Mouse (Mus musculus) heart, embryonic 10.5 days (tissue): ENCODE measurements around the gene Rpp25l. TPM values are rescaled to one million over a fixed set of nuclear protein-coding genes. Genes with fewer than 3 reads are reported as not detected.
"Not testable (repeated sequence)": the region's sequence is repeated elsewhere in the genome, so short reads cannot be mapped to it uniquely, and the experiment has no call there.

Experiments
- DNase-seq: peaks from one replicate; pipeline ENCODE4 v3.0.0-alpha.2; 2017; ENCODE audit warnings: low spot score
- H3K27ac ChIP-seq: fragments of 300-500 bp; sonication (generic); 2 replicates; pipeline ENCODE4 v1.5.1; 2016; ENCODE audit warnings: mild to moderate bottlenecking
- H3K27me3 ChIP-seq: fragments of 300-500 bp; sonication (generic); 2 replicates; pipeline ENCODE4 v1.6.1; 2016; ENCODE audit warnings: mild to moderate bottlenecking; ENCODE audit not compliant: poor library complexity, insufficient read depth, severe bottlenecking
- H3K36me3 ChIP-seq: fragments of 300-500 bp; sonication (generic); 2 replicates; pipeline ENCODE4 v1.6.1; 2016; ENCODE audit warnings: mild to moderate bottlenecking, moderate library complexity
- H3K4me1 ChIP-seq: fragments of 300-500 bp; sonication (generic); 2 replicates; pipeline ENCODE4 v1.6.1; 2016; ENCODE audit warnings: mild to moderate bottlenecking
- H3K4me3 ChIP-seq: fragments of 300-500 bp; sonication (generic); 2 replicates; pipeline ENCODE4 v1.5.1; 2016; ENCODE audit warnings: mild to moderate bottlenecking, moderate library complexity
- H3K9me3 ChIP-seq: fragments of 300-500 bp; sonication (generic); 2 replicates; pipeline ENCODE4 v1.6.1; 2016; ENCODE audit warnings: mild to moderate bottlenecking, moderate library complexity
- WGBS: fragments of 180-500 bp; shearing (Covaris S2); methylation state at CpG from one replicate; pipeline ENCODE4 v1.1.7; 2016; 5-methylcytosine and 5-hydroxymethylcytosine counted together
- polyA plus RNA-seq: library from polyadenylated mRNA; unstranded; fragments of >200 nt; fragmentation: Nextera tagmentation; extraction: Ambion mirVana; gene quantifications from 2 replicates; pipeline ENCODE4 v1.2.1, GENCODE M21; 2016

Rpp25l gene
- polyA plus RNA-seq, 1 experiment from 2014 or later = 71.3 TPM

- Histone ChIP-seq H3K4me3 (0 out of 2 replicates have a peak overlapping the region, but pooled peaks have one; percentile 24), H3K4me1 (peaks cover 33% of the 10 kb centered on the region), H3K27me3 (peaks cover 24% of the 10 kb centered on the region; the same call in 1 of the 2 replicates)
- DNase-seq, H3K9me3 ChIP-seq, H3K36me3 ChIP-seq, H3K27ac ChIP-seq: not testable (repeated sequence)
- WGBS = under 1% methylated on average over 26 of the region's 27 CpGs
These were observed 29.0 kb downstream of the Rpp25l start for GRCm38 (mm10) chr4:41684131-41684930.

DNA sequence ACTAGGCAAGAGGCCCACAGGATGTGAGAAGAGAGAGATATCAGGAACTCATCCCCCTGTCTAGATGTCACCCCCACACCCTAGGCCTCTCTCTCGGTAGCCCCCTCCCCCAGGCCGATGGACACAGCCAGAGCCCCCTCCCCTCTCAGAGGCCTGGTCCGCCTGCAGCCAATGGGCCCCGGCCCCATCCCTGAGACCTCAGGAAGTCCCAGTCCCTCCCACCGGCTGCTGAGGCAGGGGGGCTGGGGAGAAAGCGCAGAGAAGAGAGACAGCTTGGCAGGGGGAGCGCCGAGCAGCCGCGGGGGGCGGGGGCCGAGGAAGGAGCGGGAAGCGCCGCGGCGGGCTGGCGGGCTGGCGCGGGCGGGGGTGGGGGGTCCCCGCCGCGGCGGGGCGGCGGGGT is 30.0 kb downstream of the Rpp25l start:
- WGBS = 0% methylated on average over 7 of the region's 27 CpGs
- not testable (repeated sequence) for DNase-seq, H3K9me3 ChIP-seq, H3K36me3 ChIP-seq, H3K27ac ChIP-seq
- peak overlapping the region; percentile 38 for H3K4me3 ChIP-seq
- H3K4me1 ChIP-seq = peaks cover 43% of the 10 kb centered on the region
- H3K27me3 ChIP-seq = peaks cover 30% of the 10 kb centered on the region; the same call in 1 of the 2 replicates

- Histone ChIP-seq H3K4me1 (peaks cover 44% of the 10 kb centered on the region), H3K36me3 (no peaks in the 10 kb centered on the region), H3K4me3 (no peak overlapping the region), H3K27me3 (peaks cover 30% of the 10 kb centered on the region; the same call in 1 of the 2 replicates), H3K9me3 (no peaks in the 10 kb centered on the region), H3K27ac (peak overlapping the region; percentile 69; the same call in 1 of the 2 replicates)
- 9% methylated on average over 6 of the region's 6 CpGs for WGBS
- peak; percentile 74 for DNase-seq
These were observed 30.5 kb downstream of the Rpp25l start for GRCm38 (mm10) chr4:41682789-41683188.

DNA sequence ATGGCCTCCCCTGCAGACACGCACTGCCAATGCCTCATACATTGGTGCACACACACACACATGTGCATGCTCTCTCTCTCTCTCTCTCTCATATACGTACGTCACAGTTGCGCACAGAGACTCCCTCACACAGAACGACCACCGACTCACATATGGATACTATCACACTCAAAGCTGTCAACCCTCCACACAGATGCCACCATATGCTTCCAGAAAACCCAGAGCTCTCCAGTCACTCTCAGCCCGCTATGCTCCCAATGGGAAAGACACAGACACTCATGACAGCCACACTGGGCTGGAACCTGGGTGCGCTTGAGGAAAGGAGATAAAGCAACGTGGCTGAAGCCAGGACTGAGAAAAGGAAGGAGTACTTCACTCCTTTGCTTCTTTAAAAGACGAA is 31.4 kb downstream of the Rpp25l start:
- H3K27ac ChIP-seq = 0 out of 2 replicates have a peak overlapping the region, but pooled peaks have one; percentile 6
- no peak overlapping the region for H3K4me3 ChIP-seq
- DNase-seq = peak; percentile 75
- 64% methylated on average over 10 of the region's 10 CpGs for WGBS
- H3K36me3 ChIP-seq = no peaks in the 10 kb centered on the region
- H3K27me3 ChIP-seq = peaks cover 38% of the 10 kb centered on the region
- peaks cover 52% of the 10 kb centered on the region for H3K4me1 ChIP-seq
- no peaks in the 10 kb centered on the region for H3K9me3 ChIP-seq

- DNase-seq = no peak
- H3K36me3 ChIP-seq = no peaks in the 10 kb centered on the region
- H3K4me1 ChIP-seq = peaks cover 60% of the 10 kb centered on the region
- H3K4me3 ChIP-seq = no peak overlapping the region
- peaks cover 46% of the 10 kb centered on the region for H3K27me3 ChIP-seq
- H3K27ac ChIP-seq = no peak overlapping the region
- WGBS = 76% methylated on average over 4 of the region's 4 CpGs
- no peaks in the 10 kb centered on the region for H3K9me3 ChIP-seq
These were observed 32.2 kb downstream of the Rpp25l start for GRCm38 (mm10) chr4:41681176-41681575.

DNA sequence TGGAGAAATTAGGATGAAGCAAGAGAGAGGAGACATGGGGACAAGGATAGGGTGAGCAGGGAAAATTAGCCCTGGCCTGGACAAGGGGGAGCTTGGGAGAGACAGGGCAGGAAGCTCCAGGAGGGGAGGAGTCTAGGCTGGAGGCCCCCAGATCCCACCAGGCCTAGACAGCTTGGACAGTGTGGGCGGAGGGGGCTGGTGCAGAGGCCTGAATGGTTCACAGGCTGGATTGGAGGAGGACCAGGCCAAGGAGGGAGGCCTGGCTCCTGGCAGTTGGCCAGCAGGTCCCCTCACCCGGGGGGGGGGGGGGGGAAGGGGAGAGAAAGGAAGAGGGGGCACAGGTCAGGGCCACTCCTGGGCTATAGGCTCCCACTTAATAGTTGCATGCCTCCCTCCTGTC is 34.0 kb downstream of the Rpp25l start:
- Histone ChIP-seq H3K27me3 (peaks cover 59% of the 10 kb centered on the region), H3K27ac (peak overlapping the region; percentile 63), H3K36me3 (no peaks in the 10 kb centered on the region), H3K4me1 (peaks cover 62% of the 10 kb centered on the region), H3K9me3 (no peaks in the 10 kb centered on the region), H3K4me3 (no peak overlapping the region)
- DNase-seq = no peak
- 44% methylated on average over 1 of the region's 2 CpGs for WGBS

DNA sequence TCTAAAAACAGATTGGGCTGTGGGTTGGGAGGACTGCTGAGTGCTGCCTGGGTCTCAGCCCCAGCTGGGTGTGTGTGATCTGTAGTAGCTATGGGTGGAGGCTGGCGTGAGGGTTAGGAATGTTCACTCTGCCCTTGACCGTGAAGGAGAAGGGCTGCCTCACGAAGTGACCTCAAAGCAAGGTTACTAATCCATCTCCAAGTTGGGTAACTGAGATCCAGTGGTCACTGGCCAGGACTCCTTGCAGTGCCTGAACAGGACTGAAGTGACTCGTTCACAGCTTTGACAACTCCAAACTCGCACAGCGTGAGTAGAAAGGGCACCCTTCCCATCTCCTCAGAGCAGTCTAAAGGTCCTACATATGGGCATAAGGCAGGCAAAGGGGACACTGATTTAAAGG is 34.5 kb downstream of the Rpp25l start:
- no peak overlapping the region for H3K4me3 ChIP-seq
- no peaks in the 10 kb centered on the region for H3K9me3 ChIP-seq
- H3K27me3 ChIP-seq = peaks cover 64% of the 10 kb centered on the region
- peak overlapping the region; percentile 63 for H3K27ac ChIP-seq
- DNase-seq = peak; percentile 66
- H3K36me3 ChIP-seq = no peaks in the 10 kb centered on the region
- H3K4me1 ChIP-seq = peaks cover 60% of the 10 kb centered on the region
- WGBS = 51% methylated on average over 6 of the region's 6 CpGs

DNA sequence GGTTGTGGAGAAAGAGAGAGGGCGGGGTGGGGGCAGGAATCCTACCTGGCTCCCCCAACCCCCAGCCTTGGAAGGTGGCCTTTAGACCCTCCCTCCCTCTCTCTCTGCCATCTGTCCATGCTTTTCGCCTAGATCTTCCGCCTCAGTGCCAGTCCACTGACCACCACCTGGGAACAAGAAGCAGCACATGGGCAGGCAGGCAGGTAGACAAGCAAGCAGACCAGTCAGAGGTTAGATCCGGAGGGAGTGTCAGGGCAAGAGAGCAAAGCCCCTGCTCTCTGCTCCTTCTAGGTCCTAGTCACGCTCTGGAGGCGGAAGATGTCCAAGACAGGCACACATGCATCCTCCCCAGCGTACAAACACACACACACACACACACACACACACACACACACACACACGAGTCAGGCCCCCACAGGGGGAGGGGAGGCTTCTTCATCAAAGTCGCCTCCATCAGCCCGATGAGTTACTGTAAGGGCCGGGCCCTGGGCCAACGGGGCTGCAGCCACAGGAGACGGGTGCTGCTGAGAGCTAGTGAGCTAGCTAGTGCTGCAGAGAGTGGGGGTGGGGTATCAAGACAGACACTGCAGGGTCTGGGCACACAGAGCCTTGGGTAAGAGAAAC is 36.2 kb downstream of the Rpp25l start:
- H3K9me3 ChIP-seq = no peaks in the 10 kb centered on the region
- 39% methylated on average over 13 of the region's 13 CpGs for WGBS
- no peaks in the 10 kb centered on the region for H3K36me3 ChIP-seq
- peaks cover 63% of the 10 kb centered on the region for H3K4me1 ChIP-seq
- H3K4me3 ChIP-seq = no peak overlapping the region
- DNase-seq = peak; percentile 76
- H3K27ac ChIP-seq = 0 out of 2 replicates have a peak overlapping the region, but pooled peaks have one; percentile 48
- peaks cover 73% of the 10 kb centered on the region for H3K27me3 ChIP-seq

DNA sequence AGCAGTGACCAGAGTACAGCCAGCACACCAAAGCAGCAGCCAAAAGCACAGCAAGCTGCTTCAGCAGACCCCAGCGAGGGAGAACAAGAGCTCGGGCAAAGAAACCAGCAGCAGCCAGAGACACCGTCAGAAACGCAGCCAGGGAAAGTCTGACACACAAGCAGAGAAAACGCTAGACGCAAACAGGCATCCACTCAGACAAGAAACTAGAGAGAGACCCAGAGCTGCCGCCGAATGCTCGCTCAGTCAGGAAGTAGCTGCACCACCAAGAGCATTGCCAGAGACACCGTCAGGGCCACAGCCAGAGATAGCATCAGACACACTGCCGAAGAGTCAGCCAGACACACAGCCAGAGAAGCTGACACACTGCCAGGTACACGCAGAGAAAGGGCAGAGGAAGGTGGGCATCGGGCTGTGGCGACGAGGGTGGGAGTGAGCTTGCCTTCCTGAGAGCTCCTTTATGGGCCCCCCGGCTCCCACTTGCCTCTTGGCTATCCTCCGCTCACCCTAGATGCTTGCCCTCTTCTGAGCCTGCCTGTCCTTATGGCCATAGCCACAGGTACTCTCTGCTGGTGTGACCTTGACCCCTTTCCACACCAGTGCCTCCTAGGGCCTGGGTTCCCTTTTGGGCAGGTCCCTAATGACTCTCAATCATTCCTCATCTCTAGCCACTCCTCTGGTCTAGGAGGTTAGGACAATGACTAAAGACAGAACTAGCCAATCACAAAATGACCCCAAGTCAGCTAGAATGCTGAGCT is 36.9 kb downstream of the Rpp25l start:
- H3K4me1 ChIP-seq = peaks cover 65% of the 10 kb centered on the region
- peaks cover 76% of the 10 kb centered on the region for H3K27me3 ChIP-seq
- peak overlapping the region; percentile 13; the same call in 1 of the 2 replicates for H3K27ac ChIP-seq
- 38% methylated on average over 17 of the region's 17 CpGs for WGBS
- H3K36me3 ChIP-seq = no peaks in the 10 kb centered on the region
- H3K9me3 ChIP-seq = no peaks in the 10 kb centered on the region
- DNase-seq = peak; percentile 74
- peak overlapping the region; percentile 28; the same call in 1 of the 2 replicates for H3K4me3 ChIP-seq

DNA sequence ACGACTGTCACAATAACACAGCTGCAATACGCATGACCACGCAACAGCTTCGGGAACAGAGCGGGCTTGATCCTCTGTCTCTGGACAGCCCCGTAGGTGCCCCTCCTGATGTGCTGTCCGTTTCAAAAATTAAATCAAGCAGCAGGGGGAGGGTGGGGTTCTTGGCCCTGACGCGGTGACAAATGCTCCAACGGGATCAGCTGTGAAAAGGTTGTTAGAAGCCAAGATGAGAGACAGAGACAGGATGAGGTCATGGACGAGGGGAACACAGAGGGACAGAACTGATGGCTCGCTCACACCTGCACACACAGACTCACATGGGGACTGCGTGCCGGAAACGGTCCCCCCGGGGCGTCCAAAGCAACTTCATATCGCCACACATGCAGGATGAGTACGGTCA is 40.1 kb downstream of the Rpp25l start:
- no peak for DNase-seq
- Histone ChIP-seq H3K27me3 (peaks cover 83% of the 10 kb centered on the region), H3K4me3 (no peak overlapping the region), H3K27ac (no peak overlapping the region), H3K9me3 (no peaks in the 10 kb centered on the region), H3K4me1 (peaks cover 49% of the 10 kb centered on the region), H3K36me3 (no peaks in the 10 kb centered on the region)
- WGBS = 65% methylated on average over 19 of the region's 19 CpGs

DNA sequence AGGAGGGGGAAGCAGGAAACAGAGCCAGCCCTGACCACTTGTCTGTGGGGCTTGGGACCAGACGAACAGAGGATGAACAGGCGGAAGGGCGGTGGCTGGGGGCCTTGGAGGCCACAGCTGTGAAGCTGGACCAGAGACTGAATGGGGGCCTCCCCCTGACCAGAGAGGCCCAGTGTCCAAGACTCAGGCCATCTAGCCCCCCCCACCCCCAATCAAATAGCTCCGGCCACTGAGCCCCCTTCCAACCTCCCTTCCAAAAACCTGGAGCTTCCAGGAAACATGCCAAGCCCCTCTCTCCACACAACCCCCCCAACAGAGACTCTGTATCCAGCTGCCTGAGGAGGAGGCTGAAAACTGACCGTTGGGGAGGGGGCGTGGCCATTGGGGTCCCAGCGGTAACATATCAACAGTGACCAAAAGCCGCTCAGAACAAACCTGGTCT is 40.8 kb downstream of the Rpp25l start:
- H3K36me3 ChIP-seq = no peaks in the 10 kb centered on the region
- peaks cover 46% of the 10 kb centered on the region for H3K4me1 ChIP-seq
- no peak overlapping the region for H3K4me3 ChIP-seq
- no peak for DNase-seq
- H3K27me3 ChIP-seq = peaks cover 84% of the 10 kb centered on the region
- no peaks in the 10 kb centered on the region for H3K9me3 ChIP-seq
- WGBS = 22% methylated on average over 8 of the region's 8 CpGs
- H3K27ac ChIP-seq = peak overlapping the region; percentile 53

GRCm38 (mm10) chr4:41671963-41672480 is 41.3 kb downstream of the Rpp25l start:
- no peak for DNase-seq
- 10% methylated on average over 8 of the region's 8 CpGs for WGBS
- H3K27me3 ChIP-seq = peaks cover 79% of the 10 kb centered on the region

More at GRCm38 (mm10) chr4:41671963-41672480, 41.3 kb downstream of the Rpp25l start:
- H3K9me3 ChIP-seq = no peaks in the 10 kb centered on the region
- peaks cover 41% of the 10 kb centered on the region for H3K4me1 ChIP-seq
- H3K4me3 ChIP-seq = no peak overlapping the region
- H3K36me3 ChIP-seq = no peaks in the 10 kb centered on the region
- H3K27ac ChIP-seq = peak overlapping the region; percentile 53
